Comparison of ENCODE assay signal across 14 mouse cellular contexts in the genomic region with DNA sequence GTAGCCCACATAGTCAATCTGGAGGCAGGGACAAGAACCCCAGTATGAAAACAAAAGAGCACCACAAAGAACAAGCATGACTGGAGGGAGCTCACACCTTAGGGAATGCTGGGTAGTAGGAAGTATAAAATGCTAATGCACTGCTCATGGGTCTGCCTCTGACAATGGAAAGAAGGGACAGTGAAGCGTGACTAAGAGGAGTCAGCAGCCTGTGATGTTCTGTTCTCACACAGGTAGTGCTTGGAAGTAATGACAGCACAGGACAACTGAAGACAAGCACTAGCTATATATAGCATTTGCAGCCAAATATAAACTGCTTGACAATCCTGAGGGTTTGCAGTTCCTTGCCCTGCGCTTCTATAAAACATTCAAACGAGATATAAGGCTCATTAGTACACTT. TPM values are rescaled to one million over a fixed set of nuclear protein-coding genes. Genes with fewer than 3 reads are reported as not detected.
DNase-seq lines count a peak whose midpoint lies in the region; ATAC-seq and TF ChIP-seq lines count a peak whose summit lies in the region.
"Had no signal": no experiment of that assay in that cellular context is flagged by ENCODE, and none has a peak within 500 bp of the region (broad histone marks: within the 10 kb centered on the region; RNA-seq: fewer than 3 reads in every experiment).

No protein-coding gene starts in this region.

- 79% methylated on average over 3 of the region's 3 CpGs for WGBS in hindbrain, embryonic 12.5 days
- WGBS in hindbrain, embryonic 10.5 days, result 80% methylated on average over 3 of the region's 3 CpGs
- WGBS in midbrain, embryonic 13.5 days, result 74% methylated on average over 3 of the region's 3 CpGs
- WGBS in midbrain, postnatal 0 days, result 59% methylated on average over 3 of the region's 3 CpGs
- WGBS in heart, embryonic 16.5 days, result 37% methylated on average over 3 of the region's 3 CpGs

- H3K36me3 ChIP-seq in hindbrain, embryonic 12.5 days, result no peaks in the 10 kb centered on the region
- H3K36me3 ChIP-seq in hindbrain, embryonic 10.5 days, result 0 out of 2 replicates have a peak, but pooled peaks cover 11% of the 10 kb centered on the region
- no peaks in the 10 kb centered on the region for H3K36me3 ChIP-seq in midbrain, embryonic 13.5 days
- H3K36me3 ChIP-seq in midbrain, postnatal 0 days (ENCODE audit: insufficient read depth, low read length), result no peaks in the 10 kb centered on the region
- no peaks in the 10 kb centered on the region for H3K36me3 ChIP-seq in heart, embryonic 16.5 days (ENCODE audit: control insufficient read depth, insufficient read depth)
- H3K36me3 ChIP-seq: liver, embryonic 12.5 days had no signal

- H3K4me1 ChIP-seq in hindbrain, embryonic 12.5 days, result peaks cover 19% of the 10 kb centered on the region
- H3K4me1 ChIP-seq in hindbrain, embryonic 10.5 days (replicated peaks), result peaks cover 25% of the 10 kb centered on the region
- H3K4me1 ChIP-seq in midbrain, embryonic 13.5 days (replicated peaks), result peaks cover 28% of the 10 kb centered on the region
- H3K4me1 ChIP-seq in midbrain, postnatal 0 days (ENCODE audit: insufficient read depth, low read length), result no peaks in the 10 kb centered on the region
- peaks cover 48% of the 10 kb centered on the region for H3K4me1 ChIP-seq in heart, embryonic 16.5 days (ENCODE audit: control insufficient read depth, insufficient read depth, low read length)

- no peaks in the 10 kb centered on the region for H3K9me3 ChIP-seq in hindbrain, embryonic 12.5 days (replicated peaks)
- no peaks in the 10 kb centered on the region for H3K9me3 ChIP-seq in hindbrain, embryonic 10.5 days
- no peaks in the 10 kb centered on the region for H3K9me3 ChIP-seq in midbrain, embryonic 13.5 days
- H3K9me3 ChIP-seq in midbrain, postnatal 0 days (ENCODE audit: low read length), result no peaks in the 10 kb centered on the region
- H3K9me3 ChIP-seq in heart, embryonic 16.5 days (replicated peaks; ENCODE audit: control insufficient read depth, low read length), result no peaks in the 10 kb centered on the region
- H3K9me3 ChIP-seq: embryonic facial prominence, embryonic 10.5 days; forebrain, embryonic 13.5 days; liver, embryonic 12.5 days had no signal

- H3K4me3 ChIP-seq in hindbrain, embryonic 12.5 days, result no peak overlapping the region
- H3K4me3 ChIP-seq in hindbrain, embryonic 10.5 days, result no peak overlapping the region
- H3K4me3 ChIP-seq in midbrain, embryonic 13.5 days (replicated peaks), result no peak overlapping the region
- H3K4me3 ChIP-seq in midbrain, postnatal 0 days (ENCODE audit: low read depth, low read length), result no peak overlapping the region
- H3K4me3 ChIP-seq in heart, embryonic 16.5 days (ENCODE audit: low read length), result no peak overlapping the region
- H3K4me3 ChIP-seq: embryonic facial prominence, embryonic 10.5 days; forebrain, embryonic 13.5 days; liver, embryonic 12.5 days had no signal

- no peaks in the 10 kb centered on the region for H3K27me3 ChIP-seq in hindbrain, embryonic 12.5 days
- no peaks in the 10 kb centered on the region for H3K27me3 ChIP-seq in hindbrain, embryonic 10.5 days (ENCODE audit: insufficient read depth, poor library complexity, severe bottlenecking)
- H3K27me3 ChIP-seq in midbrain, embryonic 13.5 days, result no peaks in the 10 kb centered on the region
- H3K27me3 ChIP-seq in midbrain, postnatal 0 days (ENCODE audit: insufficient read depth, low read length), result no peaks in the 10 kb centered on the region
- H3K27me3 ChIP-seq in heart, embryonic 16.5 days (ENCODE audit: control insufficient read depth, insufficient read depth, low read length), result no peaks in the 10 kb centered on the region
- H3K27me3 ChIP-seq: forebrain, embryonic 13.5 days; liver, embryonic 12.5 days had no signal

- H3K9ac ChIP-seq in hindbrain, embryonic 12.5 days, result no peak overlapping the region
- no peak overlapping the region for H3K9ac ChIP-seq in midbrain, embryonic 13.5 days (replicated peaks)
- H3K9ac ChIP-seq in midbrain, postnatal 0 days (replicated peaks; ENCODE audit: low read length, poor library complexity, severe bottlenecking), result no peak overlapping the region
- peak overlapping the region; percentile 53 for H3K9ac ChIP-seq in heart, embryonic 16.5 days (ENCODE audit: low read length)
- H3K9ac ChIP-seq: forebrain, embryonic 13.5 days; liver, embryonic 12.5 days had no signal

- no peak for TF ChIP-seq CTCF in midbrain, postnatal 0 days (IDR thresholded peaks at IDR 0.05)

- DNase-seq in hindbrain, embryonic 10.5 days (ENCODE audit: low spot score), result no peak
- no peak for DNase-seq in midbrain, postnatal 0 days (ENCODE audit: low spot score)
- peak; percentile 49 for DNase-seq in retina, postnatal 1 day
- DNase-seq: cerebellum, adult 8-10 months; gastrocnemius, postnatal 36 days; kidney, adult 18-20 months; thymus, adult 18-20 months had no signal

- H3K27ac ChIP-seq in hindbrain, embryonic 12.5 days, result peak overlapping the region; percentile 12; the same call in 1 of the 2 replicates
- H3K27ac ChIP-seq in hindbrain, embryonic 10.5 days, result no peak overlapping the region
- H3K27ac ChIP-seq in midbrain, embryonic 13.5 days, result no peak overlapping the region
- H3K27ac ChIP-seq in midbrain, postnatal 0 days (ENCODE audit: low read depth, low read length), result no peak overlapping the region
- H3K27ac ChIP-seq in heart, embryonic 16.5 days (ENCODE audit: low read length), result peak overlapping the region; percentile 93
- H3K27ac ChIP-seq: embryonic facial prominence, embryonic 10.5 days; forebrain, embryonic 13.5 days; liver, embryonic 12.5 days had no signal

- H3K4me2 ChIP-seq in hindbrain, embryonic 12.5 days (replicated peaks), result no peak overlapping the region
- no peak overlapping the region for H3K4me2 ChIP-seq in midbrain, embryonic 13.5 days (replicated peaks)
- no peak overlapping the region for H3K4me2 ChIP-seq in midbrain, postnatal 0 days (ENCODE audit: low read depth, low read length, poor library complexity, severe bottlenecking)
- H3K4me2 ChIP-seq in heart, embryonic 16.5 days (ENCODE audit: low read depth, low read length), result peak overlapping the region; percentile 43
- H3K4me2 ChIP-seq: forebrain, embryonic 13.5 days; liver, embryonic 12.5 days had no signal

- no peak for ATAC-seq in hindbrain, embryonic 12.5 days (ENCODE audit: low FRiP score)
- ATAC-seq in midbrain, embryonic 13.5 days, result 0 out of 2 replicates have a peak, but pooled peaks have one; percentile 50
- no peak for ATAC-seq in midbrain, postnatal 0 days (ENCODE audit: low FRiP score)
- ATAC-seq in heart, embryonic 16.5 days (replicated peaks; ENCODE audit: extremely low read depth, insufficient read depth, low FRiP score), result peak; percentile 85
- no peak for ATAC-seq in erythroid progenitor cell, adult 5-6 weeks (replicated peaks; ENCODE audit: low FRiP score, poor library complexity, severe bottlenecking)
- ATAC-seq: forebrain, embryonic 13.5 days; liver, embryonic 12.5 days had no signal

RNA-seq across cellular contexts. Expression of gene Enah, which starts 44.3 kb away (rescaled TPM):
- polyA plus RNA-seq in hindbrain, embryonic 12.5 days (2016; fragmentation: Nextera tagmentation; extraction: Ambion mirVana), result 42.0 and 45.9 TPM in 2 replicates
- polyA plus RNA-seq in hindbrain, embryonic 10.5 days (2016; fragmentation: Nextera tagmentation; extraction: Ambion mirVana), result 24.4 and 29.0 TPM in 2 replicates
- 36.3 and 37.9 TPM in 2 replicates for polyA plus RNA-seq in midbrain, embryonic 13.5 days (2015; fragmentation: Nextera tagmentation; extraction: Ambion mirVana)
- total RNA-seq in midbrain, postnatal 0 days (2014; rRNA removed), result 78.0 and 84.2 TPM in 2 replicates
- 16.8 and 23.0 TPM in 2 replicates for polyA plus RNA-seq in midbrain, postnatal 0 days (2015; fragmentation: Nextera tagmentation; extraction: Ambion mirVana)
- 13.2 and 17.3 TPM in 2 replicates for polyA plus RNA-seq in heart, embryonic 16.5 days (2015; fragmentation: Nextera tagmentation; extraction: Ambion mirVana)
- 0.84 TPM in 1 of 2 replicates, not detected in the other for total RNA-seq in erythroid progenitor cell, adult 5-6 weeks (2015; ENCODE audit: low replicate concordance)
- 1.4 and 3.5 TPM in 2 replicates for total RNA-seq in erythroid progenitor cell, adult 5-6 weeks (2017; ENCODE audit: low replicate concordance)

Comparison
In these comparisons a context has a peak if more than half of its experiments do, and no peak if none do; other contexts are left out.
1. ATAC-seq: peak in midbrain, embryonic 13.5 days (single experiment) and heart, embryonic 16.5 days (single experiment); none in hindbrain, embryonic 12.5 days (single experiment), midbrain, postnatal 0 days (single experiment) and erythroid progenitor cell, adult 5-6 weeks (single experiment).
2. H3K27ac ChIP-seq: peak in hindbrain, embryonic 12.5 days (single experiment) and heart, embryonic 16.5 days (single experiment); none in hindbrain, embryonic 10.5 days (single experiment), midbrain, embryonic 13.5 days (single experiment) and midbrain, postnatal 0 days (single experiment).